Mouse (Mus musculus) stomach, postnatal 0 days (tissue): ENCODE data around the gene Tbcd.

Experiments used
- CTCF ChIP-seq: IDR thresholded peaks from 2 replicates; pipeline ENCODE4 v1.5.1; 2016; ENCODE audit warnings: antibody characterized with exemption, low read depth, mild to moderate bottlenecking, moderate library complexity
- EP300 ChIP-seq: optimal IDR thresholded peaks from 2 replicates; pipeline ENCODE3; 2016; ENCODE audit warnings: antibody characterized with exemption

DNA sequence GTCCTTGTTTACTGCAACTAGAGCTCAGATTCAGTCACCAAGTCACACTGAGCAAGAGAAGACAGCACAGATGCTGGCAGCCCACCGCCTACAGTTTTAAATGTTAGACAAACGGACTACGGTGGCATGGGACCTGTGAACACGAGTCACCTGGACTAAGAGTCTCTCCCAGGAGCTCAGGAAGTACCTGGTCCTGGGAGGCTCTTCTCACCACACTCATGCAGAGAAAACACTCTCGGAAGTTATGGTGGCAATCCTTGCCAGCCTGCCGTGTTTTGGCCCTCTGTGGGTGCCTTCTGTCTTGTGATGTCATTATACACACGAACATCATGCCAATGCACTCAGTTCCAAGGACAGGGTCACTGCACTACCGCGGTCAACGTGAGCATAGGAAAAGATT is 184.9 kb downstream of the Tbcd start:
- no peak for TF ChIP-seq EP300
- TF ChIP-seq CTCF = no peak
